Mouse (Mus musculus) G1E (cell line): Measurements from ENCODE around the gene Tspan8.

Source experiments
- CTCF ChIP-seq: IDR thresholded peaks from 2 replicates; pipeline ENCODE4 v1.5.1; 2012; ENCODE audit warnings: low read depth, low read length, inconsistent platforms, mixed read lengths
- GATA1 ChIP-seq: IDR thresholded peaks from 2 replicates; pipeline ENCODE4 v1.6.1; 2012; ENCODE audit warnings: borderline replicate concordance, low read length, inconsistent platforms, mixed read lengths
- GATA2 ChIP-seq: IDR thresholded peaks from 2 replicates; pipeline ENCODE4 v1.6.1; 2012; ENCODE audit warnings: low read depth, low read length, inconsistent platforms, borderline replicate concordance
- POLR2AphosphoS5 ChIP-seq: IDR thresholded peaks from 2 replicates; pipeline ENCODE4 v1.6.1; 2012; ENCODE audit warnings: low read depth, low read length, inconsistent platforms; ENCODE audit not compliant: insufficient replicate concordance
- TAL1 ChIP-seq: conservative IDR thresholded peaks from 2 replicates; pipeline ENCODE4 v1.6.1; 2012; ENCODE audit warnings: low read depth, low read length, inconsistent platforms, mixed read lengths

DNA sequence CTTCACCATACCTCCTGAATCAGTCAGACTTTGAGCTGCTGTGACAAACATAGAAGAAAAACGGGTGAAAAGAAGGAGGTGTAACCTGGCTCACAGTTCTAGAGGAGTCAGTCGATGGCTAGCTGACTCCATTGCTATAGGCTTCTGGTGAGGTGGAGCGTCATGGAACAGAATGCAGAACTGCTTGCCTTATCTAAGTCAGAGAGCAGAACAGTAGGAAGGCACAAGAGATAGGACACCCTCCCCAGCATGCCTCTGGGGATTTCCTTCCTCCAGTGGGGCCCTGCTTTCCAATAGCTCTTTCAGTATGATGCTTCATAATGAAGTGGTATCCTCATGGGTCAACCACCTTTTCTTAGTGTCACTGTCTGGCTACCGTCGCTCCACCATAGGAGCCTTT is 66.1 kb downstream of the Tspan8 start:
- no peak for TF ChIP-seq CTCF
- no peak for TF ChIP-seq TAL1
- no peak for TF ChIP-seq POLR2AphosphoS5
- no peak for TF ChIP-seq GATA1
- no peak for TF ChIP-seq GATA2
